Mouse (Mus musculus) kidney, embryonic 15.5 days (tissue): Measurements from ENCODE around the gene Nktr. TPM values are rescaled to one million over a fixed set of nuclear protein-coding genes. Genes with fewer than 3 reads are reported as not detected.

Experiments used
- ATAC-seq: fragments of 200-750 bp; cut with Nextera tagmentation; replicated peaks from 2 replicates; pipeline ENCODE4 v1.8.0; 2017; ENCODE audit warnings: moderate TSS enrichment; ENCODE audit not compliant: low FRiP score
- H3K27ac ChIP-seq: fragments of 300-500 bp; sonication (generic); 2 replicates; pipeline ENCODE4 v1.5.1; 2015; ENCODE audit warnings: mild to moderate bottlenecking, inconsistent platforms
- H3K27me3 ChIP-seq: fragments of 300-500 bp; sonication (generic); 2 replicates; pipeline ENCODE4 v1.6.1; 2015; ENCODE audit warnings: inconsistent platforms
- H3K36me3 ChIP-seq: fragments of 300-500 bp; sonication (generic); 2 replicates; pipeline ENCODE4 v1.6.1; 2015; ENCODE audit warnings: inconsistent platforms
- H3K4me1 ChIP-seq: fragments of 300-500 bp; sonication (generic); 2 replicates; pipeline ENCODE4 v1.6.1; 2015; ENCODE audit warnings: inconsistent platforms
- H3K4me2 ChIP-seq: fragments of 300-500 bp; sonication (generic); 2 replicates; pipeline ENCODE4 v1.6.1; 2015; ENCODE audit warnings: moderate library complexity, mild to moderate bottlenecking, inconsistent platforms
- H3K4me3 ChIP-seq: fragments of 300-500 bp; sonication (generic); replicated peaks from 2 replicates; pipeline ENCODE4 v1.5.1; 2015; ENCODE audit warnings: mild to moderate bottlenecking, inconsistent platforms
- H3K9ac ChIP-seq: fragments of 300-500 bp; sonication (generic); 2 replicates; pipeline ENCODE4 v1.6.1; 2015; ENCODE audit warnings: mild to moderate bottlenecking, inconsistent platforms
- H3K9me3 ChIP-seq: fragments of 300-500 bp; sonication (generic); replicated peaks from 2 replicates; pipeline ENCODE4 v1.6.1; 2016; ENCODE audit warnings: inconsistent platforms
- WGBS: fragments of 180-500 bp; shearing (Covaris S2); methylation state at CpG from one replicate; pipeline ENCODE4 v1.1.7; 2015; ENCODE audit warnings: mixed read lengths; 5-methylcytosine and 5-hydroxymethylcytosine counted together
- polyA plus RNA-seq: library from polyadenylated mRNA; unstranded; fragments of >200 nt; fragmentation: Nextera tagmentation; extraction: Ambion mirVana; gene quantifications from 2 replicates; pipeline ENCODE4 v1.2.1, GENCODE M21; 2015

Nktr gene
- polyA plus RNA-seq, 1 experiment from 2014 or later = 59.6 TPM

DNA sequence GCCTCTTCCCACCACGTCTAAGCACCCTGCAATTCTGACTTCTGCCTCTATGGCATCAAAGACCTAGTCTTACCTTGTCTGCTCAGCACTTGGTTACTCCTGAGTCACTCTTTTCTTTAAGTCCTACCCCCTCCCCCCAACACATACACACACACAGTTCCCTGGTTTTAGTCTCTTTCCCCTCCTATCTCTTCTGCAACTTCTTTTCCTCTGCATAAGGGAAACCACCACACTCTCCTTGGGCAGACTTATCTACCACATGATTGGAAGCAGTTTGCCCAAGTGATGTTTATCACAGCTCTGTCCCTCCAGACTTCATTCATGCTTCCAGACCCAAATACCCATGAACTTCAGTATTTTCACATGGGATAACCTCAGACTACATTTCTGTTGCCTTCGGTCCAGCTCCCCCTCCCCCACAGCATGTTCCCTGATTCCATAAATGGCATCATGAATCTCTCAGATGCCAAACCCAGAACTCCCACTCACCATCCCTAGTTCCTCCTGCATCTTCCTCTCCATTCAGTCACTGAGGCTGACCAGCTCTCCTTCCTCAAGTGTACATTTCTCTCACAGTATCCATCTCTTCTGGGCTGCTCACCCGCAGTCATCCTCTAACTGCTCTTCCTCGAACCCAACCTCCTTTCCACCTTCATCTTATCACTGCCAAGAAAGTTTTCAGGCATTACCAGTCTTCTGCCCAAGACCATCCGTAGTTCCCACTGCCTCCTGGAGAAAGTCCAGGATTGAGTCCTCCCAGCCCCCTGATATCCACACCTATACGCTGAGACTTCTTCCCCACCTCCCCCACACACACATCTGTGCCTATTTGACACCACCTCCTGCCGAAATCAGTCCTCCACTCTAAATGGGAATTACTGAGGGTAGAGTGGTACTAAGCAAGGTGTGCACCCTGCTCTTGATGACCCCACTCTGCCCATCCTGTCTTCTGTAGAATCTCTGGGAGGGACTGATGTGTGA, 10.2 kb upstream of the Nktr start:
- Histone ChIP-seq H3K4me3 (no peak overlapping the region), H3K27ac (peak overlapping the region; percentile 95; the same call in 1 of the 2 replicates), H3K27me3 (no peaks in the 10 kb centered on the region), H3K4me2 (no peak overlapping the region), H3K9ac (no peak overlapping the region), H3K4me1 (peaks cover 54% of the 10 kb centered on the region), H3K9me3 (no peaks in the 10 kb centered on the region), H3K36me3 (peaks cover 14% of the 10 kb centered on the region)
- ATAC-seq = no peak
- 56% methylated on average over 7 of the region's 7 CpGs for WGBS

DNA sequence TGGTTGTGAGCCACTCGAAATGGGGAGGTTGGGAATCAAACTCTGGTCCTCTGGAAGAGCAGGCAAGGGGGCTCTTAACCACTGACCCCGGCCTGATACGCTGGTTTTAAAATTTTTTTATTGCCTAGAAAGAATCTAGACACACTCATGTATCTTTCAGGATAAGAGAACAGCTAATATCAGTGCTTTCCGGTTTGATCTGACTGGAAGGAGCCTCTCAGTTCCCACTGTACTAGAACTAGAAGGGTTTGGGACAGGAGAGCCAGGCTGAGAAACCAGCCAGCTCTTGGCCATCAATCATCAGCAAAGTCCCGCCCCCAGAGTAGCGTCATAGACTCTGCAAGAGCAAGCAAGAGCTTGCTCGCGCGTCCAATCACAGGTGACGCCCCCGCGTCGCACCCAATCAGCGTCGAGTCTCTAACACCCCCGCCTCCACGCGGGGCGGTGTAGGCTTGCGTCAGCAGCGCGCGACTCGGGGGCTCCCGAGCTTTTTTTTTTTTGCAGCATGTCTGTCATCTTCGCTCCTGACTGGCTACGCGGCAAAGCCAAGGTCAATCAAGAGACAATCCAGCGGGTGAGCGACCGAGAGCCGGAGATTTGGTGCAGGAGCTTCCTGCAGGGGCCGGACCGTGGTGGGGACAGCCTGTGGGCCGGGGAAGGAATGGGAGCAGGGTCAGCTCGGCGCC, 8.9 kb upstream of the Nktr start, which contains the start of gene Ss18l2:
Gene Ss18l2 (plus strand): TSS at position 432 of the 686 bp plus-strand sequence.
- ATAC-seq = peak; percentile 94
- WGBS = 4% methylated on average over 37 of the region's 37 CpGs

DNA sequence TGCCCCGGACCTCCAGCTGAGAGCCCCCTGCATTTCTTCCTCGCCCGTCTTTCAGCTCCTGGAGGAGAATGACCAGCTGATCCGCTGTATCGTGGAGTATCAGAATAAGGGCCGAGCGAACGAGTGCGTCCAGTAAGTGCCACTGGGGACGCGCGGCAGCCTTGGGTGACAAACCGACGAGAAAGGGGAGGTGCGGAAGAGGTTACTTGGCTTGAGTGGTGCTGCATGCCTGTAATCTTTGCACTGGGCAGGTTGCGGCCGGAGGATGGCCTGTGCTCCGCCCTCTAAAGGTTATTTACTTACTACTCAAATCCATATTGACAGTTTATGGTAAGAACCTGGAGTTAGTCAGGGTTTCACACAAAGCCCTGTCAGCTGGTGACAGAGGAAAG, 8.4 kb upstream of the Nktr start:
- under 1% methylated on average over 18 of the region's 18 CpGs for WGBS
- ATAC-seq = peak; percentile 20
- no peaks in the 10 kb centered on the region for H3K27me3 ChIP-seq
- peak overlapping the region; percentile 95 for H3K27ac ChIP-seq
- peak overlapping the region; percentile 88 for H3K9ac ChIP-seq
- peak overlapping the region; percentile 82 for H3K4me2 ChIP-seq
- peak overlapping the region; percentile 68 for H3K4me3 ChIP-seq
- no peaks in the 10 kb centered on the region for H3K9me3 ChIP-seq
- H3K36me3 ChIP-seq = peaks cover 15% of the 10 kb centered on the region
- peaks cover 42% of the 10 kb centered on the region for H3K4me1 ChIP-seq

More for the DNA sequence above, 8.9 kb upstream of the Nktr start, which contains the start of gene Ss18l2:
- Histone ChIP-seq H3K4me1 (peaks cover 47% of the 10 kb centered on the region), H3K4me3 (peak within 1 kb of the TSS; percentile 68), H3K36me3 (peaks cover 15% of the 10 kb centered on the region), H3K9me3 (no peaks in the 10 kb centered on the region), H3K27ac (peak within 1 kb of the TSS; percentile 95), H3K9ac (peak within 1 kb of the TSS; percentile 88), H3K27me3 (no peaks in the 10 kb centered on the region), H3K4me2 (peak within 1 kb of the TSS; percentile 82)

DNA sequence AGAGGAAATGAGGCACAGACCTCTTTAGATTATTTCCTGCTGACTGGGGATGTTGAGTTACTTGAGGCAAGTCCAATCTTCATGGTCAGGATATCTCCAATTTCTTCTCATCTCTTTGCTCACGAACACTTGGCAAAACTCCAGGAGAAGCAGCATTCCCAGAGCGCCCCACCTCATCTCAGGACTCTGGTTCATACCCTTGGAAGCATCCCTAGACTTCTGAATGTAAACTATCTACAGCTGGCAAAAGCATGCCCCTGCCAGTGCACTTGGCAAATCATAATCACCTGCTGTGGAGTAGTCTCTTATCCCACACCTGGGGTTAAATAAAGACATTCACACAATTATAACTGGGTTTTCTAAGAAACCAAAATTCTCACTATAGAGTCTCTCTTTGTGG, 1.9 kb upstream of the Nktr start:
- H3K27ac ChIP-seq = no peak overlapping the region
- H3K36me3 ChIP-seq = peaks cover 22% of the 10 kb centered on the region
- peaks cover 28% of the 10 kb centered on the region for H3K4me1 ChIP-seq
- H3K27me3 ChIP-seq = no peaks in the 10 kb centered on the region
- H3K9ac ChIP-seq = no peak overlapping the region
- WGBS = 82% methylated on average over 2 of the region's 2 CpGs
- ATAC-seq = no peak
- no peak overlapping the region for H3K4me2 ChIP-seq
- no peaks in the 10 kb centered on the region for H3K9me3 ChIP-seq
- H3K4me3 ChIP-seq = no peak overlapping the region

DNA sequence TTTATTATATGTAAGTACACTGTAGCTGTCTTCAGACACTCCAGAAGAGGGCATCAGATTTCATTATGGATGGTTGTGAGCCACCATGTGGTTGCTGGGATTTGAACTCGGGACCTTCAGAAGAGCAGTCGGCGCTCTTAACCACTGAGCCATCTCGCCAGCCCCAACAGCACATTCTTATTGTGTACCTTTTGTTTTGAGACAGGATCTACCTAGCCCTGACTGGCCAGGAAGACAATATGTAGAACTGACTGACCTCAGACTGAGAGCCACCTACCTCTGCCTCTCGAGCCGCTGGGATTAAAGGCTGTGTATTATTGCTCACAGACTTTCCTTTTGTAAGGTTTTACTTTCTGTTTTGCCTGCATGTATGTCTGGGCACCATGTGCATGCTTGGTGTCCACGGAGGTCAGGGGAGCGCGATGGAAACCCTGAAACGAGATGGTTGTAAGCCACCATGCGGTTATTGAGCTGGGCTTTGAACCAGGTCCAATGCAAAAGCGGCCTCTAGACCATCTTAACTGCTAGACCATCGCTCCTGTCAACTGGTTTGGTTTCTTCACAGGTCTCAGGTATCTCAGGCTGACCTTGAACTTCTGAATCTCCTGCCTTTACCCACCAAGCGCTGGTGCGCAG, 781 bp upstream of the Nktr start:
- H3K4me1 ChIP-seq = peaks cover 22% of the 10 kb centered on the region

DNA sequence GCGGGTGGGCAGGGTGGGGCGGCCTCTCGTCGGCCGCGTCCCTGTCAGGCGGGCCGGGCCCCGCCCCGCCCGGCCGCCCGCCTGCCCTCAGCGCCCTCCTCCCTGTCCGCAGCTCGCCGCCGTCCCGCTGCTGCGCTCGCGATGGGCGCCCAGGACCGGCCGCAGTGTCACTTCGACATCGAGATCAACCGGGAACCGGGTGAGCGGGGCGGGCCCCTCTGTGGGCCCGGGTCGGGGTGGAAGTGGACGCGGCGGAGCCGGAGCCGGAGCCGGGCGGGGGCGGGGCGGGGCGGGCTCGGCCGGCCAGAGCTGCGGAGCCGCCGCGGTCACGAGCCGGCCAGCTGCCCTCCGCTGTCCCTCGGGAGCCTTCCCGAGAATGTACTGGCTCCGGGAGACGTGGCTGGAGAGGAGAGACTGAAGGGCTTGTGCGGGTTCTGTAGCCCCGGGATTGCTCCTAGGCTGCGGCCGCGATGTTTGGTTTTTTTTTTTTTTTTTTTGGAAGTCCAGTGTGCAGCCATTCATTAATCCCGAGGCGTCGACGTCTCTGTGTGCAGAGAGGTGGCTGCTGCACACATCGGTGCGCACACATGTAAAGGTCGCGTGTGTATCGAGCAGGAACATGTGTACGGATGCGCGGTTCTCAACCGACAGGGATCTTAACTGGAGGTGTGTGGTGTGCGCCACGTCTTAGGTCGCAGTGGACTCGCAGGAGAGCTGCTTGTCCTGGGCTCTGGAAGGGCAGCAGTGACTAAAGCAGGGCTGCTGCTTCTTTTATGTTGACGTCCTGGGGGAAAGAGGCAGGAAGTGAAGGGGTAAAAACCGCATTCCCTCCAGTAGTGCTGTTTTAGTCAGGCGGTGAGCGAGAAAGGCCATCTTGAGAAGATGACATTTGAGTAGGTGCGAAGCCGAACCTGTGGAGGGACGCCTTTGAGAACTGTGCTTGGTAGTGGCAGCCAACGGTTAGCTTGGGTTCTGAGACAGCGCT, 670 bp downstream of the Nktr start:
- Histone ChIP-seq H3K9ac (peak overlapping the region; percentile 95), H3K4me1 (peaks cover 22% of the 10 kb centered on the region), H3K36me3 (peaks cover 7% of the 10 kb centered on the region; the same call in 1 of the 2 replicates), H3K4me3 (peak overlapping the region; percentile 87), H3K9me3 (no peaks in the 10 kb centered on the region), H3K27me3 (no peaks in the 10 kb centered on the region), H3K4me2 (peak overlapping the region; percentile 87), H3K27ac (peak overlapping the region; percentile 96)
- ATAC-seq = peak; percentile 81
- under 1% methylated on average over 55 of the region's 87 CpGs for WGBS

More for the DNA sequence above, 781 bp upstream of the Nktr start:
- H3K4me2 ChIP-seq = peak overlapping the region; percentile 87
- H3K27me3 ChIP-seq = no peaks in the 10 kb centered on the region
- H3K27ac ChIP-seq = peak overlapping the region; percentile 96
- peak overlapping the region; percentile 87 for H3K4me3 ChIP-seq
- H3K36me3 ChIP-seq = peaks cover 14% of the 10 kb centered on the region
- no peaks in the 10 kb centered on the region for H3K9me3 ChIP-seq
- 0 out of 2 replicates have a peak, but pooled peaks have one; percentile 3 for ATAC-seq
- H3K9ac ChIP-seq = peak overlapping the region; percentile 53
- WGBS = 73% methylated on average over 15 of the region's 15 CpGs

DNA sequence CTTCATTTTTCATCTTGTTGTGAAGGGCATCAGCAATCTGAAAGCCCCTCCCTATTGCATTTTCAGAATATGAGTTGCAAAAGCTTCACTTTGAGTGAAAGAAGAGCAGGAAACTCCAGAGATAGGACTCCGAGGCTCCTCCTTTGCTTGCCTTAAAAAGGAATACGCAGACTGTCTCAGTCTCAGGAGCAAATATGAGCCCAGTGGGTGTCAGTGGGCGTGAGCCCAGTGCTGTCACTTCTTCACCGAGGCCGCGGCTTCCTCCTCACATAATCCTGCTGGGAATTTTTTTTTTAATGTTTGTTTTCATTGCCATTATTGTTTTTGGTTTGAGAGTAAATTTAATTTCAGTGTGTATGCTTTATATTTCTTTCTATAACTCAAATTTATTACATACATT, 21.5 kb downstream of the Nktr start:
- Histone ChIP-seq H3K4me1 (no peaks in the 10 kb centered on the region), H3K27ac (no peak overlapping the region), H3K9ac (no peak overlapping the region), H3K4me2 (no peak overlapping the region), H3K27me3 (no peaks in the 10 kb centered on the region), H3K4me3 (no peak overlapping the region), H3K36me3 (peaks cover 71% of the 10 kb centered on the region), H3K9me3 (no peaks in the 10 kb centered on the region)
- 89% methylated on average over 6 of the region's 6 CpGs for WGBS
- no peak for ATAC-seq

DNA sequence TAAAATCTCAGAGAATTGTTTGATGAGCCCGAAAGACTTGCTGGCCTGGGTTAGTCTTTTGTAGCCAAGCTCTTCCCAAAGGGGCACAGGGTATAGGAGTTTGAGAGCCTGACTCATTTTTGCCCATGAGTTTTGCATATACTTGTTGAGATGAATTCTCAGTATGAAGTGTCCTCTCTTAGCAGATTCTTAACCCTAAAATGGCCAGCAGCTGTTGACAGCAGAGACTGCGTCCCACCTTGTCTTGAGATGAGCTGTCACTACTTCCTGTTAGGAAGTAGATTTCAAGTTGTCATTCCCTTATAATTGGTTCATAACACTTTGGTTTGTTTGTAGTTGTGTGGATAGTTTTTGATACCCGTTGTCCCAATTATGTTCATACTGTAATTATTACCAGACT, 22.2 kb downstream of the Nktr start:
- no peak for ATAC-seq
- Histone ChIP-seq H3K27ac (no peak overlapping the region), H3K4me3 (no peak overlapping the region), H3K9me3 (no peaks in the 10 kb centered on the region), H3K27me3 (no peaks in the 10 kb centered on the region), H3K4me1 (no peaks in the 10 kb centered on the region), H3K36me3 (peaks cover 71% of the 10 kb centered on the region), H3K4me2 (no peak overlapping the region), H3K9ac (no peak overlapping the region)
- WGBS = 87% methylated on average over 3 of the region's 3 CpGs

DNA sequence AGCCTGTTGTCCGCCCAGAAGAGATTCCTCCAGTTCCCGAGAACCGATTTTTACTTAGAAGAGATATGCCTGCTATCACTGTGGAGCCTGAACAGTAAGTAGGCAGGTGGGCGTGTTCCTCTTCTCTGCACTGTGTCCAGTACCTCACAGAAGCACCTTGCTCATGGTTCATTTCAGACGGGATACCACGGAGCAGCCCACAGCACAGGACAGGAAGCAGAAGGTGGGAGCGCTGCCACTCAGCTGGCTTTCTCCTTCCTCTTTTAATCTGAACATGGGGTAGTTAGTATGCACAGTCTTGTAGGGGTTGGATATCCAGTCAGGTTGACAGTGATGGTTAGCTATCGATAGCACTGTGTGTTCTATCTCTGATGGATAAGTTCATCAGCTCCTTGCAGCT, 25.1 kb downstream of the Nktr start:
- no peak overlapping the region for H3K4me2 ChIP-seq
- H3K27ac ChIP-seq = no peak overlapping the region
- H3K36me3 ChIP-seq = peaks cover 91% of the 10 kb centered on the region
- H3K4me1 ChIP-seq = no peaks in the 10 kb centered on the region
- no peak overlapping the region for H3K9ac ChIP-seq
- H3K4me3 ChIP-seq = no peak overlapping the region
- H3K9me3 ChIP-seq = no peaks in the 10 kb centered on the region
- ATAC-seq = no peak
- 91% methylated on average over 8 of the region's 8 CpGs for WGBS
- no peaks in the 10 kb centered on the region for H3K27me3 ChIP-seq

DNA sequence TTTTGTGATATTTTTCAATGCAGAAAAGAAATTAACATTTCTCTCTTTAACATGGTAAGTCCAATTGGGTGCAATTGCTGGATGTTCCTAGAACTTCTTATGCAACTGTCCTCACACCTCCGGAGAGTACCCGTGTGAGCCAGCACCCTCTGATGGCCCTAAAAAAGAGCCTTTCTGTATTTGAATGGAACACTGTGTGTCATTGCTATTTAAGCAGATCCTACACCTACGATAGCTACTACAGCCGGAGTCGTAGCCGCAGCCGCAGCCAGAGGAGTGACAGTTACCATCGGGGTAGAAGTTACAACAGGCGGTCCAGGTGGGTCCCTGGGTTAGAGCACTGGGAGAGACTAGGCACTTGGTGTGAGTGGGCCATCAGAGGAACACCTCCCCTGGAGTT, 33.8 kb downstream of the Nktr start:
- Histone ChIP-seq H3K9me3 (no peaks in the 10 kb centered on the region), H3K9ac (no peak overlapping the region), H3K4me1 (peaks cover 4% of the 10 kb centered on the region; the same call in 1 of the 2 replicates), H3K4me2 (no peak overlapping the region), H3K4me3 (no peak overlapping the region), H3K27ac (no peak overlapping the region), H3K27me3 (no peaks in the 10 kb centered on the region), H3K36me3 (peaks cover 93% of the 10 kb centered on the region)
- ATAC-seq = no peak
- 95% methylated on average over 9 of the region's 9 CpGs for WGBS

DNA sequence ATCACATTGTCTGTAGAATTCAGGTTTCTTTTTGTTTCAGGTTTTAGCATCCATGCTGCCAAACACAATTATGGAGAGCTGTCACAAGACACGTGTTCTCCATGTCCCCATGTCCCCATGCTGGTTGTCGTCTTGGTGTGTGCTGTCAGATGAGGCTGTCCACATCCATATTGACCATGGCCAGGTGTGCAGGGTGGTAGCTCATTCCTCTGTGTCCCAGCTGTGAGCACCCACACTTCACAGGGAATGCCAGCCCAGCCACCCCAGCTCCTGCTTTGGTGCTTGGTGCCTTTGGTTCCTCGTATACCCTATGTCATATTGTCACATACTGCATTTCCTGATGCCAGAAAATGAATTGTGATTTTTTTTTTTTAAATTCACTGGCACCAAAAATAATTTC, 35.7 kb downstream of the Nktr start:
- WGBS = 96% methylated on average over 3 of the region's 3 CpGs
- peaks cover 76% of the 10 kb centered on the region for H3K36me3 ChIP-seq

More for the DNA sequence above, 35.7 kb downstream of the Nktr start:
- H3K9ac ChIP-seq = no peak overlapping the region
- H3K4me3 ChIP-seq = no peak overlapping the region
- H3K4me2 ChIP-seq = no peak overlapping the region
- no peak overlapping the region for H3K27ac ChIP-seq
- peaks cover 18% of the 10 kb centered on the region for H3K4me1 ChIP-seq
- H3K27me3 ChIP-seq = no peaks in the 10 kb centered on the region
- no peaks in the 10 kb centered on the region for H3K9me3 ChIP-seq
- no peak for ATAC-seq
